Mouse (Mus musculus) heart, adult 8-10 months (tissue): ENCODE results near the gene Shisa9. TPM values are rescaled to one million over a fixed set of nuclear protein-coding genes. Genes with fewer than 3 reads are reported as not detected.
"Not testable (repeated sequence)": the region's sequence is repeated elsewhere in the genome, so short reads cannot be mapped to it uniquely, and the experiment has no call there.

Experiments used
- DNase-seq: peaks from one replicate; pipeline ENCODE4 v3.0.0; 2022; ENCODE audit warnings: low spot score
- total RNA-seq, 4 experiments: library from RNA; stranded (reverse); gene quantifications; 2 replicates each; pipeline ENCODE4 v1.2.4; 2022

The Shisa9 gene
- under 1 TPM in 3 of 4 experiments, not detected in 1; 0.14 to 0.37 (median 0.19) TPM for total RNA-seq

GRCm38 (mm10) chr16:11983616-11984270 is at the start of gene Shisa9:
TSS of gene Shisa9 (plus strand) at chr16:11984113.
- no peak for DNase-seq

DNA sequence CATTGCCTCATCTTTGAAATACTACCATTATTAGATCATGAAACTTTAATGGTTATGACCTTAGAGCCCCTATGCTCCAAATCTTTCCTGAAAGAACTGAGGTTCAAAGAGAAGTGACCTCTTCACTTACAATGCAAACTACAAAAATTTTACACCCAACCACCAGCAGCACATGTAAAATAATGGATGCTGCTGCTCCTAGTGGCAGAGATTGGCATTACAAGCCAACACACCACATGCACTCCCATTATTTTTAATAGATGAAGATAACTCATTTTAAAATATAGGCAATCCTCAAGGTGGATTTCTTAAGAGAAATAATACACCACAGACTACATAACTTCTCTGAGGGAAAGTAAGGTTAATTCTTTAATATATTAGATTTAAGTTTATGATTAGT is 43.4 kb upstream of the Shisa9 start:
- peak; percentile 38 for DNase-seq

DNA sequence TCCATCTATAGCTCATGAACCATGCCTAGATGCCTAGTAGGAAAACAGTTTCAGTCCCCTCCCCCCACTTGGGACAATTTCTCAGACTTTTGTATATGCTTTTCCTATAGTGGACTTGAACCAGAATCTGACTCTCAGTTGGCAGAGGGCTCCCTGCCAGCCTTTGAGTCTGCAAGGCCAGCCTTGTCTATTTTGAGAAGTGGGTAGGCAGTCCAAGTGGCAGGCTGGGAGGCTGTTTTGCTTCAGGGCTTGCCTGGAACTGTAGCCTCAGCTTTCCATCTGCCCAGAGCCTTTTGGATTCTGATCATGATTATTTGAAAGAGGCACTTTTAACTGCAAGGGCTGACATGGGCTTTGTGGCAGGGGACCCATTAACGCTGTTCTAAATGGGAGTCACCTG is 23.2 kb upstream of the Shisa9 start:
- DNase-seq: no peak

DNA sequence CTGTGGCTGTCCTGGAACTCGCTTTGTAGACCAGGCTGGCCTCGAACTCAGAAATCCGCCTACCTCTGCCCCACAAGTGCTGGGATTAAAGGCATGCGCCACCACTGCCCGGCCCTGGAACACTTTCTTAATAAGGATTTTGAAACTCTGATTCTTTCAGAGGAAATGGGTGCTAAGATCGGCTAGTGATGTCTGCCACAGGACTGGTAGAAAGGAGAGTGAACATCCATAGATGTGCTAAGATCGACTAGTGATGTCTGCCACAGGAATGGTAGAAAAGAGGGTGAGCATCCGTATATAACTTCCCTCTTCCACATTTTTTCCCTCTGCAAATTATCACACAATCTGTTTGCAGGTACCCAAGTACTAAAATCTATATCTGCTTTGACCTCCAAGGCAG is 17.9 kb upstream of the Shisa9 start:
- DNase-seq: no peak

GRCm38 (mm10) chr16:11966810-11967209 is 17.1 kb upstream of the Shisa9 start:
- not testable (repeated sequence) for DNase-seq

GRCm38 (mm10) chr16:11967579-11967978 is 16.3 kb upstream of the Shisa9 start:
- DNase-seq: no peak

DNA sequence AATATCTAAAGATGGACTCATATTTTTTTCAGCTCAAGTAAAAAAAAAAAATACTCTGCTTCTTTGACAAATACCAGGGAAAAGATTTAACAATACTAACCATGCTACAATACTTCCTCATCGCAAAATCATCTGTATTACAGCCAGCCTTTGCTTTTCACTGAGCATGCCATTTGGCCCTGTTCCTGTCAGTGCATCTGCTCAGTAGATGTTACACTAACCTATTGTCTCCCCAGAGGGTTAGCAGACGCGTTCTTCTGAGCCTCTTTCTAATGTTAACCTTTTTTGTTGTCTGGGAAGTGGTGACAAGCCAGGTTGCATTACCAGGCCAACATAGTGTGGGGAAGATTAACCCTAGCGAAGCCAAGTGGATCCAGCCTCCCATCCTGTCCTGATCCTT is 10.2 kb upstream of the Shisa9 start:
- no peak for DNase-seq

DNA sequence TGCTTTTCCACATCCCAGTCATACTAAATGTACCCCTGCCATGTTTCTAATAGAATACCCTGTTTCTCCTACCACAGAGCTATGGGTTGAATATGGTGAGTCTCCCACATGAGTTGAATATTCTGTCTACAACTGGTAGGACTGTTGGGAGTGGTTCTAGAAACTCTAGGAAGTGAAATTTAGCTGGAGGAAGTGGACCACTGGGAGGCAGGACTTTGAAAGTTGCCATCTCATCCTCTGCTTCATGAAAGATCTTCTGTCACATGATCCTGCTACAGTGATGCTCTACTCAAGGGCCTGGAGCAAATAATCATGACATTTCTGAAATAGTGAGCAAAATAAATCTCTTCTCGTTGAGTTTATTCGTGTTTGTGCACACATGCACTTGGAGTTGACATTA is 7.2 kb upstream of the Shisa9 start:
- DNase-seq: no peak

DNA sequence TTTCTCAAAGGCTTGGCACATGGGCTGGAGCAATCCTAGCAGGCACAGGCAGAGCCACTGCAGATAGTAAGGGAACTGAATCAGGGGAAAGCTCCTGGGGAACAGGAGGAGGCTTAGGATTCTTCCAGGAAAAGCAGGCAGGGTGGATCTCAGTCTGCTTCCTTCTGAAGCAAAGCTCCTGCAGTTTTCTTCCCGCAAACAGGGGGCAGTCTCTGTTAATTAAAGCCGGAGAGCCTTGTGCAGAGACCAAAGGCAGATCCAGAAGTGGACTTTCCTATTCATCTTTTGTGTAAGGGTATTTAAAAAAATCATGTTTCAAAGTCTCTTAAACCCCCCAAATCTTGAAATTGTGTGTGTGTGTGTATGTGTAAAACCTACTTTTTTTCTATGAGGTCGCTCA is 3.1 kb upstream of the Shisa9 start:
- peak; percentile 38 for DNase-seq

- DNase-seq: no peak
Measured at GRCm38 (mm10) chr16:11983106-11983615, 752 bp upstream of the Shisa9 start.

DNA sequence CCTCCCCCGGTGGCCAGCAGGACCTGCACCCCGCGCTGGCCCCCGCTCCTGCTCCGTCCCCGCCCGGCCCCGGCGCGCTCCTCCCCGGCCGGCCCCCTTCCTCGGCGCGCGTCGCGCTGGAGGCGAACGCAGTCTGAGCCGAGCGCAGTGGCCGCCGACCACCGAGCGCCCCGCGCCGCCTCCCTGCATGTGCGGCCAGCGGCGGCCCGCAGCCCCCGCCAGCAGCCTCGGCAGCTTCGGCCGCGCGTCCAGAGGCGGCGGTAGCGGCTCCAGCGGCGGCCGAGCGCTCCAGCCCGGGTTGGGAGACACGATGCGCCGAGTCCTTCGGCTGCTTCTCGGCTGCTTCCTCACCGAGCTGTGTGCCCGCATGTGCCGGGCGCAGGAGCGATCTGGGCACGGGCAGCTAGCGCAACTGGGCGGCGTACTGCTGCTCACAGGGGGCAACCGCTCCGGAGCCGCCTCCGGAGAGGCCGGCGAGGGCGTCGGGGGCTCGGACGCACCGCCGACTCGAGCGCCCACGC is 418 bp downstream of the Shisa9 start:
- DNase-seq: no peak

DNA sequence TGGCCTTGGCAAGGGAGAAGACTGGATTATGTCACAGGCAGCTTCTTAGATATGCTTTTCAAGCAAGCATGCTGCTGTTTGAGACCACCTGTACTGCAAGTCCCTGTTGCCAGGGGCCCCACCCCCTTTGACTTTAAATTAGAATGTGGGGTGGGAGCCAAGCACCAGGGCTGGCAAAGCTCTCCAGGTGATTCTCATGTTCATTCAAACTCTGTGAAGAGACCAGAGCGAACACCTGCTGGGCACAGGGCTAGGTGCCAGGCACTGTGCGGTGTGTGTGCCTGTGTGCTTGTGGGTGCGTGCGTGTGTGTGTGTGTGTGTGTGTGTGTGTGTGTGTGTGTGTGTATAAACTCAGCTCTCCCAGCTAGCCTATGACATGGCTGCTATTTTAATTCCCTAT is 3.1 kb downstream of the Shisa9 start:
- no peak for DNase-seq

DNA sequence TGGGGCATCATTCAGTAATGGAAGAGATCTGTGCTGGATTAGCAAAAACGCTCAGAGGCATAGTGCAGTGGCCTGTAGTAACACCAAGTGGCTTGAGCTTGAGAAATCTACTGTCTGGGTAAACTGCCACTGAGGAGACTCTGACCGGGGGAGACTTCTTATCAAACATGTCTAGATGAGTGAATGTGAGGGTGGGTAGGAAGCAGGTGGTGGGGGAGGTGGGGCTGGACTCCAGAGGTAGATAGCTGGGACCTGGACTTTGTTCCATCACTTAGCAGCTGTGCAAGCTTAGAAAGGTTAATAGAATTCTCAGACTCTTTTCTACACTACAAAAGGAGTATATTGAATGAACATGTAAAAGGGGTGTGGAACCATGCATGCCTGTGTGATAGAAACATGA is 21.3 kb downstream of the Shisa9 start:
- no peak for DNase-seq

DNA sequence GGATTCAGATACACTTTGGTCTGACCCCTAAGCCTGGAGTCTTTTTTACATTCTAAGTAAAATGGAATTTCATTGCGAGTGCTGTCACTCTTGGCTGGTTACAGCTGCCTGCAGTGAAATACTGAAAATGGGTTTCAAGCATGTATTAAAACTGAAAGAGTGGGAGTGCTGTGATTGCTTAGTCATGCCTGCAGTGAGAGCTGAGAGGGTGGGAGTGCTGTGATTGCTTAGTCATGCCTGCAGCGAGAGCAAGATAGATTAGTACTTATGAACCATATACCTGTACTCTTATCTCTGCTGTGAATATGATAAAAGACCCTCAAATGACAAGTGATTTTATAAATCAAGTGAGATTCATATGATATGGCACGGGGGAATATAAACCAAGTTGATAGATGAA is 26.2 kb downstream of the Shisa9 start:
- no peak for DNase-seq

- DNase-seq: peak; percentile 42
Measured at GRCm38 (mm10) chr16:12012747-12013146, 28.8 kb downstream of the Shisa9 start.

GRCm38 (mm10) chr16:12014523-12014922 is 30.6 kb downstream of the Shisa9 start:
- DNase-seq: no peak

DNA sequence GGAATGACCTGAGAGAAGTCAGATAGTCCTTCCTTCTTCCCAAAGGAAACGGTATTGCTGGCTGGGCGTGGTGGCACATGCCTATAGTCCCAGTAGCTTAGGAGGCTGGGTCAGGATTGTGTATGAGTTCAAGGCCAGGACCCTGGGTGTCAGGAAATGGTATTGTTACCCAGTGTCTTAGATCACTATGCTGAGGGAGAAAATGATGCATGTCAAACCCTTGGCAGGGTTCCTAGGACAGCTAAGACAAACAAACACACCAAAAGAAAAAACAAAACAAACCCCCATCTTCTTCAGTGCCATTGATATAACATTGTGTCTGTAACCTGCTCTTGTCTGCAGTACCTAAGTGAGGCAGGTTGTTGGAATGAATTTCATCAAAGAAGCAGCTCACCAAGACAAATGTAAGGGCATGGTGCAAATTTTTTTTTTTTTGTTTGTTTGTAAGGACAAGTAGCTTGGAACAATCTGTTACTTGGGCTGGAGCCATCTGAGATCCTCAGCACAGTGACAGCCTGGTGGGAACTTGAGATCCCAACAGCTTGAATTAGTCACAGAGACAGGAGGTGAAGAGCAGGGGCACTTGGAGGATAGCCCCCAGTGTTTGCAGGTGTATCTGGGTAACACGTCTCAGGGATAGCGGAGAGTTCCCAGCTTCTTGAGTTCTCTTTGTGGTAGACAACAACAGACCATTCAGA is 34.2 kb downstream of the Shisa9 start:
- no peak for DNase-seq

GRCm38 (mm10) chr16:12020103-12020755 is 36.3 kb downstream of the Shisa9 start:
- DNase-seq: no peak

GRCm38 (mm10) chr16:12032441-12032840 is 48.5 kb downstream of the Shisa9 start:
- DNase-seq: peak; percentile 23

DNA sequence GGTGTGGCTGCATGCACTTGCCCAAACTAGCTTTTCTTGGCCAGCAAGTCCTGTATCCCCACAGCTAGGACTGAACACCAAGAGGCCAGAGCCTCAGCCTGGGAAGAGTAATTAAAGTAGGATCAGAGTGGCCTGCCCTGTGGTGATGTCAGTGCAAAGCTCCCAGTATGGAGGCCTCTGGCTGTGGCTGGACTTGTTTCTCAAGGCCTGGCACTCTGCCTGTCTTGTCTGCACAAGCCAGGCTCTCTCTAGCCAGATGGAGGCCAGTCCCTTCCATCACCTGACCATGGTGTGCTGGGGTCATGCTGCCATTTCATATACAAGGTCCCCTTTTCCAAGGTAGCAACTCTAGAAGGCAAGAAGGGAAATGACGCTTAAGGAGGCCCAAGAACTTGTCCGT is 51.0 kb downstream of the Shisa9 start:
- no peak for DNase-seq

DNA sequence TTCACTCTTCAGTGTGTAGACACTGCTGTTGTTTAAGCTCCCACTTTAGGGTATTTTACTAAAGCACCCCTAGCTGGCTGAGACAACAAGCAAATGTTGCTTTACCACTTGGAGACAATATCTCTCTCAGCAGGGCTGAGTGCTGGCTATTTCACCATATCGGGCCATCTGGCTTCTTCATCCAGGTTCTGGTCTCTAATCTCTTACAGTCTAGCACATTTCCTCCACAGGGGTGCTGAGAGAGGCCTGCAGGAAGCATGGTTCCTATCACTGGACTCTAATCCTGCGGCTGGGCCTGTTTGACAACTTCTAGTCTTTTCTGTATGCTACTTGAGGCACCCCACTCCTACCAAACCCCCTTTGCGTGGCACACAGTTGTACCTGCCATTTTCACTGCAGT is 51.7 kb downstream of the Shisa9 start:
- DNase-seq: no peak

- DNase-seq: peak; percentile 68
Measured at GRCm38 (mm10) chr16:12040935-12041334, 57.0 kb downstream of the Shisa9 start.
